Mouse (Mus musculus) cerebellum, adult 2 months (tissue): ENCODE results near the gene Prss41. TPM values are rescaled to one million over a fixed set of nuclear protein-coding genes. Genes with fewer than 3 reads are reported as not detected.
"Not testable (repeated sequence)": the region's sequence is repeated elsewhere in the genome, so short reads cannot be mapped to it uniquely, and the experiment has no call there.

ENCODE experiments used
- DNase-seq, 2 experiments: peaks; one replicate each; pipeline ENCODE4 v3.0.0; 2021
- H3K27ac ChIP-seq: fragments of 200-500 bp; 2 replicates; pipeline ENCODE4 v1.5.1; 2012; ENCODE audit warnings: low read length, control low read depth, inconsistent platforms; ENCODE audit not compliant: insufficient read depth
- H3K27me3 ChIP-seq: fragments of 200-500 bp; 2 replicates; pipeline ENCODE4 v1.6.1; 2012; ENCODE audit warnings: inconsistent platforms, mild to moderate bottlenecking, low read length, moderate library complexity; ENCODE audit not compliant: control insufficient read depth, insufficient read depth
- H3K4me1 ChIP-seq: fragments of 200-500 bp; 2 replicates; pipeline ENCODE4 v1.6.1; 2011; ENCODE audit warnings: low read length; ENCODE audit not compliant: control insufficient read depth, insufficient read depth
- H3K4me3 ChIP-seq: fragments of 200-500 bp; replicated peaks from 2 replicates; pipeline ENCODE3; 2011; ENCODE audit warnings: mild to moderate bottlenecking, low read depth, low read length, control low read depth; ENCODE audit not compliant: insufficient read depth
- CTCF ChIP-seq: fragments of 200-500 bp; IDR thresholded peaks from 2 replicates; pipeline ENCODE4 v1.5.1; 2011; ENCODE audit warnings: low read depth, mild to moderate bottlenecking, control low read depth, low read length, moderate library complexity, borderline replicate concordance; ENCODE audit not compliant: insufficient read depth
- POLR2A ChIP-seq: fragments of 200-500 bp; IDR thresholded peaks from 2 replicates; pipeline ENCODE4 v1.6.1; 2011; ENCODE audit warnings: low read length, control low read depth, borderline replicate concordance; ENCODE audit not compliant: insufficient read depth
- WGBS: fragments of 180-500 bp; shearing (Covaris S2); methylation state at CpG from one replicate; pipeline ENCODE4 v1.1.7; 2018; 5-methylcytosine and 5-hydroxymethylcytosine counted together
- polyA plus RNA-seq: library from polyadenylated mRNA; depleted of rRNA; stranded (reverse); fragments of >200 nt; gene quantifications from 2 replicates; pipeline ENCODE4 v1.2.3, GENCODE M21; 2012; rRNA removed

The Prss41 gene
- polyA plus RNA-seq = 1.6 and 2.3 TPM in 2 replicates

- Histone ChIP-seq H3K4me1 (no peaks in the 10 kb centered on the region), H3K27me3 (no peaks in the 10 kb centered on the region), H3K4me3 (peak within 1 kb of the TSS; percentile 9), H3K27ac (no peak within 1 kb of the TSS)
- TF ChIP-seq CTCF = peak; percentile 60; the same call in 1 of the 2 replicates
- no peak for TF ChIP-seq POLR2A
- peak; percentile 61 to 67 for DNase-seq
- 18% methylated on average over 19 of the region's 19 CpGs for WGBS
These were observed at the start of gene Prss41, which contains the start of gene Prss32 for GRCm38 (mm10) chr17:23843812-23844273. Gene Prss41 (minus strand): TSS chr17:23844172. Gene Prss32 (plus strand): TSS chr17:23843855.

GRCm38 (mm10) chr17:23880576-23880975 is 36.6 kb upstream of the Prss41 start, which contains the start of the genes Dcpp1 and Dcpp2:
Gene Dcpp1 (plus strand): TSS chr17:23880876.
Gene Dcpp2 (plus strand): TSS chr17:23880880.
- WGBS = 36% methylated on average over 4 of the region's 4 CpGs
- not testable (repeated sequence) for H3K27ac ChIP-seq, H3K27me3 ChIP-seq, DNase-seq, H3K4me1 ChIP-seq, H3K4me3 ChIP-seq

DNA sequence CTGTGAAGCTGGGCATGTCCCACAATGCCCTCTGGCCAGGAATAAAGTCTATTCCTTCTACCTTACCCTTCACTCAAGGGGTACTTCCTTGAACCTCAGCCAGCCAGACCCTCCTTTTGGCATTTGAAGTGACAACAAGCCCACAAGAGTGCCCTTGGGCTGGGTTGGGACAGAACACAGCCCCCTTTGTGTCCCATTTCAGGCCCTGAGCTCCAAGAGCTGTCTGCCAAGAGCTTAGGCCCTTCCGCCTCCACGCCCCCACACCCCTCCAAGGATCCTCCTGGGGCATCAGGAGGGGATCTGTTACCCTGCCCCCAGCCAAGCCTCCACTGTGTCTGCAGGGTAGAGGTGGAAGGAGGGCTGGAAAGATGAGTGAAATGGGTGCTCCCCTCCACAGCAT is 33.2 kb upstream of the Prss41 start:
- DNase-seq = no peak
- H3K27ac ChIP-seq = no peak overlapping the region
- WGBS = 59% methylated on average over 2 of the region's 2 CpGs
- no peak for TF ChIP-seq POLR2A
- TF ChIP-seq CTCF = no peak
- H3K4me3 ChIP-seq = no peak overlapping the region
- no peaks in the 10 kb centered on the region for H3K27me3 ChIP-seq
- H3K4me1 ChIP-seq = no peaks in the 10 kb centered on the region

GRCm38 (mm10) chr17:23876741-23877140 is 32.8 kb upstream of the Prss41 start:
- DNase-seq = peak in 1 of 2 experiments; percentile 10
- TF ChIP-seq POLR2A (no peak), CTCF (no peak)
- H3K4me1 ChIP-seq = no peaks in the 10 kb centered on the region
- no peak overlapping the region for H3K4me3 ChIP-seq
- H3K27ac ChIP-seq = no peak overlapping the region; the same call in 1 of the 2 replicates
- H3K27me3 ChIP-seq = no peaks in the 10 kb centered on the region
- WGBS = 29% methylated on average over 3 of the region's 3 CpGs

GRCm38 (mm10) chr17:23873884-23874856 is 30.2 kb upstream of the Prss41 start:
- Histone ChIP-seq H3K4me1 (no peaks in the 10 kb centered on the region), H3K27ac (no peak overlapping the region), H3K27me3 (no peaks in the 10 kb centered on the region), H3K4me3 (no peak overlapping the region)
- DNase-seq = peak; percentile 37 to 55
- TF ChIP-seq CTCF (peak; percentile 78), POLR2A (no peak)
- WGBS = 27% methylated on average over 8 of the region's 8 CpGs

DNA sequence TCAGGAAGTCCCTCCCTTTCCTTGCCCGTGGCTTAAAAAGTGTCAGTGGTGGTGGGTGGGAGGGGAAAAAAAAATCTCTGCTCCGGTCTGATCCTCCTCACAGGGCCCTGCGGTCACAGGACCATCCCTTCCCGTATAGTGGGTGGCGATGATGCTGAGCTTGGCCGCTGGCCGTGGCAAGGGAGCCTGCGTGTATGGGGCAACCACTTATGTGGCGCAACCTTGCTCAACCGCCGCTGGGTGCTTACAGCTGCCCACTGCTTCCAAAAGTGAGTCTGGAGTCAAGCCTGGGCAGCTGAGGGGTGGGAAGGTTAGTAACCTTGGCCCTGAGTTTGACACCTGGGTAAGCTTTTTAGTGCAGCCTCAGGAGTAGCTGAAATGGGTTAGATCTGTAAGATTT is 24.5 kb upstream of the Prss41 start:
- Histone ChIP-seq H3K27ac (no peak overlapping the region), H3K27me3 (no peaks in the 10 kb centered on the region), H3K4me1 (no peaks in the 10 kb centered on the region), H3K4me3 (no peak overlapping the region)
- no peak for TF ChIP-seq CTCF
- TF ChIP-seq POLR2A = no peak
- DNase-seq = no peak
- WGBS = 90% methylated on average over 11 of the region's 11 CpGs

GRCm38 (mm10) chr17:23867756-23868155 is 23.8 kb upstream of the Prss41 start, which contains the start of gene Prss21:
Gene Prss21 (plus strand): TSS chr17:23868056.
- Histone ChIP-seq H3K27ac (no peak within 1 kb of the TSS), H3K4me3 (no peak within 1 kb of the TSS), H3K27me3 (no peaks in the 10 kb centered on the region), H3K4me1 (no peaks in the 10 kb centered on the region)
- WGBS = 83% methylated on average over 15 of the region's 15 CpGs
- DNase-seq = no peak
- TF ChIP-seq POLR2A = no peak
- no peak for TF ChIP-seq CTCF

- DNase-seq = no peak
- WGBS = 76% methylated on average over 4 of the region's 4 CpGs
These were observed 19.0 kb upstream of the Prss41 start for GRCm38 (mm10) chr17:23862926-23863325.

More at GRCm38 (mm10) chr17:23862926-23863325, 19.0 kb upstream of the Prss41 start:
- Histone ChIP-seq H3K4me1 (no peaks in the 10 kb centered on the region), H3K4me3 (no peak overlapping the region), H3K27ac (no peak overlapping the region), H3K27me3 (no peaks in the 10 kb centered on the region)
- no peak for TF ChIP-seq POLR2A
- no peak for TF ChIP-seq CTCF
